Comparison of ENCODE assay signal across 8 mouse cellular contexts in genomic region chr14:47529019-47529418, GRCm38 (mm10). TPM values are rescaled to one million over a fixed set of nuclear protein-coding genes. Genes with fewer than 3 reads are reported as not detected.
DNase-seq lines count a peak whose midpoint lies in the region; ATAC-seq and TF ChIP-seq lines count a peak whose summit lies in the region.

No protein-coding gene starts in this region.

- DNase-seq in forebrain, embryonic 10.5 days (ENCODE audit: extremely low spot score, low spot score): peak; percentile 23
- peak; percentile 25 to 54 for DNase-seq in CD8-positive naive resting alpha-beta T cell, adult 2 months (ENCODE audit: low read depth in 2 of 2, low spot score in 2 of 2)
- peak; percentile 91 for DNase-seq in brain, adult 2 months (ENCODE audit: low read depth, low spot score)
- peak; percentile 84 for DNase-seq in kidney, adult 2 months
- peak; percentile 64 to 69 (median 69) for DNase-seq in liver, embryonic 14.5 days (ENCODE audit: low read depth in 3 of 3, low spot score in 3 of 3)
- DNase-seq in right cerebral cortex, postnatal 25 days: peak; percentile 60

- no peak overlapping the region for H3K4me3 ChIP-seq in forebrain, embryonic 10.5 days
- H3K4me3 ChIP-seq in forebrain, embryonic 13.5 days: no peak overlapping the region
- H3K4me3 ChIP-seq in embryonic fibroblast, embryonic 13.5 days (ENCODE audit: insufficient read depth, low read length): no peak overlapping the region
- H3K4me3 ChIP-seq in kidney, adult 2 months (ENCODE audit: insufficient read depth, low read depth, low read length): no peak overlapping the region
- no peak overlapping the region for H3K4me3 ChIP-seq in liver, embryonic 14.5 days (ENCODE audit: insufficient read depth in 1 of 2, low read depth in 2 of 2, low read length in 2 of 2)

- no peak for ATAC-seq in forebrain, embryonic 13.5 days
- no peak for ATAC-seq in liver, embryonic 14.5 days (ENCODE audit: insufficient read depth)

- WGBS in forebrain, embryonic 10.5 days: 42% methylated on average over 8 of the region's 8 CpGs
- 39% methylated on average over 8 of the region's 8 CpGs for WGBS in forebrain, embryonic 13.5 days
- 32% methylated on average over 8 of the region's 8 CpGs for WGBS in kidney, adult 2 months
- 31% methylated on average over 8 of the region's 8 CpGs for WGBS in liver, embryonic 14.5 days (ENCODE audit: insufficient replicate concordance)

- 0 out of 2 replicates have a peak, but pooled peaks have one; percentile 26 for TF ChIP-seq EP300 in liver, embryonic 14.5 days (IDR thresholded peaks at IDR 0.05; ENCODE audit: low read depth)

- no peaks in the 10 kb centered on the region for H3K9me3 ChIP-seq in forebrain, embryonic 10.5 days
- no peaks in the 10 kb centered on the region for H3K9me3 ChIP-seq in forebrain, embryonic 13.5 days (replicated peaks)
- H3K9me3 ChIP-seq in liver, embryonic 14.5 days (ENCODE audit: control insufficient read depth, low read length): no peaks in the 10 kb centered on the region

- no peak overlapping the region for H3K4me2 ChIP-seq in forebrain, embryonic 13.5 days
- H3K4me2 ChIP-seq in liver, embryonic 14.5 days (ENCODE audit: low read depth): no peak overlapping the region; the same call in 1 of the 2 replicates

- no peak overlapping the region for H3K27ac ChIP-seq in forebrain, embryonic 10.5 days
- no peak overlapping the region for H3K27ac ChIP-seq in forebrain, embryonic 13.5 days
- no peak overlapping the region for H3K27ac ChIP-seq in embryonic fibroblast, embryonic 13.5 days (ENCODE audit: insufficient read depth, low read length)
- H3K27ac ChIP-seq in kidney, adult 2 months (ENCODE audit: insufficient read depth, low read depth, low read length): no peak overlapping the region
- peak overlapping the region; percentile 94 for H3K27ac ChIP-seq in liver, embryonic 14.5 days

- TF ChIP-seq POLR2A in embryonic fibroblast, embryonic 13.5 days (IDR thresholded peaks at IDR 0.05; ENCODE audit: low read depth, low read length): no peak
- TF ChIP-seq POLR2A in kidney, adult 2 months (IDR thresholded peaks at IDR 0.05; ENCODE audit: low read depth, low read length): no peak

- no peaks in the 10 kb centered on the region for H3K27me3 ChIP-seq in forebrain, embryonic 10.5 days (ENCODE audit: poor library complexity, severe bottlenecking)
- no peaks in the 10 kb centered on the region for H3K27me3 ChIP-seq in forebrain, embryonic 13.5 days
- H3K27me3 ChIP-seq in kidney, adult 2 months (replicated peaks; ENCODE audit: control insufficient read depth, insufficient read depth, low read length): no peaks in the 10 kb centered on the region
- H3K27me3 ChIP-seq in liver, embryonic 14.5 days (ENCODE audit: control insufficient read depth, insufficient read depth, low read length): no peaks in the 10 kb centered on the region

- peak; percentile 74; the same call in 1 of the 2 replicates for TF ChIP-seq CTCF in embryonic fibroblast, embryonic 13.5 days (IDR thresholded peaks at IDR 0.05; ENCODE audit: borderline replicate concordance, insufficient read depth, low read length)
- TF ChIP-seq CTCF in kidney, adult 2 months (conservative IDR thresholded peaks at IDR 0.05; ENCODE audit: insufficient read depth, insufficient read length, low read depth, low read length): peak; percentile 79
- TF ChIP-seq CTCF in liver, embryonic 14.5 days (IDR thresholded peaks at IDR 0.05; ENCODE audit: low read depth): peak; percentile 91

- peaks cover 8% of the 10 kb centered on the region for H3K4me1 ChIP-seq in forebrain, embryonic 10.5 days
- no peaks in the 10 kb centered on the region for H3K4me1 ChIP-seq in forebrain, embryonic 13.5 days
- H3K4me1 ChIP-seq in embryonic fibroblast, embryonic 13.5 days (ENCODE audit: control insufficient read depth, insufficient read depth, low read length): peaks cover 8% of the 10 kb centered on the region
- peaks cover 16% of the 10 kb centered on the region for H3K4me1 ChIP-seq in kidney, adult 2 months (ENCODE audit: control insufficient read depth, insufficient read depth, low read length)
- H3K4me1 ChIP-seq in liver, embryonic 14.5 days (replicated peaks; ENCODE audit: control insufficient read depth in 2 of 2, insufficient read depth in 2 of 2, low read length in 1 of 2): peaks cover 63 to 67% of the 10 kb centered on the region in 2 experiments

- peaks cover 29% of the 10 kb centered on the region for H3K36me3 ChIP-seq in forebrain, embryonic 10.5 days (replicated peaks)
- peaks cover 20% of the 10 kb centered on the region for H3K36me3 ChIP-seq in forebrain, embryonic 13.5 days (ENCODE audit: poor library complexity, severe bottlenecking)
- no peaks in the 10 kb centered on the region for H3K36me3 ChIP-seq in kidney, adult 2 months (ENCODE audit: control insufficient read depth, insufficient read depth, low read length)
- peaks cover 34% of the 10 kb centered on the region for H3K36me3 ChIP-seq in liver, embryonic 14.5 days (replicated peaks; ENCODE audit: control insufficient read depth, insufficient read depth, low read depth)

- H3K9ac ChIP-seq in forebrain, embryonic 13.5 days: no peak overlapping the region
- H3K9ac ChIP-seq in liver, embryonic 14.5 days (replicated peaks): no peak overlapping the region

RNA-seq across cellular contexts. Expression of gene Atg14, which starts 41.4 kb away (rescaled TPM):
- polyA plus RNA-seq in forebrain, embryonic 10.5 days (2016; fragmentation: Nextera tagmentation; extraction: Ambion mirVana): 16.3 and 16.5 TPM in 2 replicates
- polyA plus RNA-seq in forebrain, embryonic 13.5 days (2015; fragmentation: Nextera tagmentation; extraction: Ambion mirVana): 17.9 and 19.2 TPM in 2 replicates
- 7.4 and 10.4 TPM in 2 replicates for polyA plus RNA-seq in embryonic fibroblast, embryonic 13.5 days (2011; ENCODE audit: insufficient read length, low read depth, missing spikeins)
- polyA plus RNA-seq in kidney, adult 2 months (2012; rRNA removed): 8.9 and 9.4 TPM in 2 replicates
- polyA plus RNA-seq in liver, embryonic 14.5 days (2012; rRNA removed): 3.0 and 3.7 TPM in 2 replicates
- 5.9 and 6.1 TPM in 2 replicates for polyA plus RNA-seq in liver, embryonic 14.5 days (2014; fragmentation: Nextera tagmentation; extraction: Ambion mirVana)

Comparison
In these comparisons a context has a peak if more than half of its experiments do, and no peak if none do; other contexts are left out.
1. DNase-seq: peak in every context shown above with its lines; median percentile 91 in brain, adult 2 months; 84 in kidney, adult 2 months; 69 in liver, embryonic 14.5 days; 60 in right cerebral cortex, postnatal 25 days; 40 in CD8-positive naive resting alpha-beta T cell, adult 2 months; 23 in forebrain, embryonic 10.5 days.